Mouse (Mus musculus) small intestine, adult 2 months (tissue): ENCODE data around the gene Wapl.

Experiments used
- CTCF ChIP-seq: fragments of 200-500 bp; IDR thresholded peaks from 2 replicates; pipeline ENCODE4 v1.5.1; 2012; ENCODE audit warnings: low read depth, mild to moderate bottlenecking, control low read depth, inconsistent platforms, low read length, moderate library complexity, mixed read lengths; ENCODE audit not compliant: insufficient replicate concordance, insufficient read length; ENCODE audit errors: extremely low read depth
- POLR2A ChIP-seq: fragments of 200-500 bp; IDR thresholded peaks from 2 replicates; pipeline ENCODE4 v1.6.1; 2012; ENCODE audit warnings: low read depth, mild to moderate bottlenecking, control low read depth, inconsistent platforms, low read length, moderate library complexity

GRCm38 (mm10) chr14:34763771-34764539 is 90.2 kb downstream of the Wapl start:
- TF ChIP-seq CTCF (no peak), POLR2A (no peak)
